Mouse (Mus musculus): Measurements from ENCODE around the gene Mfap1b. TPM values are rescaled to one million over a fixed set of nuclear protein-coding genes. Genes with fewer than 3 reads are reported as not detected.

Mfap1b gene
- polyA plus RNA-seq, 1 experiment from 2014 or later = 77.1 TPM

DNA sequence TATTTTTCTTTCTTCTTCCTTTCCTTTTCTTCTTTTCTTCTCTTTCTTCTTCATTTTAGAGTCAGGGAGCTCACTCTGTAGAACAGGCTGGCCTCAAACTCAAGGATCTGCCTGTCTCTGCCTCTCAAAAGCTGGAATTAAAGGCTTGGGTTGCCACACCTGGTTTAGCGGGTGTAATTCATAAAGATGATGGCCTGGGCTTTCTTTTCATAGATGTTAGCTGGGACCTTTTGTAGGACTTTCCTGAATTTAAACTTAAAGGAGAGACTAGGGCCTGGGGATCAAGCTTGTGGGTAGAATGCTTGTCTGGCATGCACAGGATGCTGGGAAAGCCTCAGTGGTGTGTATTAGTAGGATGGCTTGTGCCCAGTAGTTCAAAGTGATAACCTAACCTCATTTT is 29.7 kb downstream of the Mfap1b start, which contains the start of gene Ell3:
Ell3 (minus strand) TSS at position 101 of the 400 bp plus-strand sequence.
- Histone ChIP-seq H3K36me3 (ENCODE audit: control insufficient read depth, insufficient read depth, low read length) (peaks cover under 1% of the 10 kb centered on the region; the same call in 1 of the 2 replicates), H3K27ac (ENCODE audit: low read depth, low read length) (no peak within 1 kb of the TSS), H3K27me3 (ENCODE audit: control insufficient read depth, insufficient read depth, low read length) (peaks cover 13% of the 10 kb centered on the region), H3K9me3 (ENCODE audit: control insufficient read depth, low read length) (no peaks in the 10 kb centered on the region), H3K4me1 (ENCODE audit: control insufficient read depth, insufficient read depth, low read length) (peaks cover 9% of the 10 kb centered on the region; the same call in 1 of the 2 replicates), H3K4me2 (ENCODE audit: low read depth, low read length) (no peak within 1 kb of the TSS), H3K4me3 (ENCODE audit: low read depth, low read length) (no peak within 1 kb of the TSS), H3K9ac (replicated peaks; ENCODE audit: low read depth, low read length) (no peak within 1 kb of the TSS)
- no peak for ATAC-seq (ENCODE audit: low read depth)
- 95% methylated on average over 1 of the region's 1 CpGs for WGBS

DNA sequence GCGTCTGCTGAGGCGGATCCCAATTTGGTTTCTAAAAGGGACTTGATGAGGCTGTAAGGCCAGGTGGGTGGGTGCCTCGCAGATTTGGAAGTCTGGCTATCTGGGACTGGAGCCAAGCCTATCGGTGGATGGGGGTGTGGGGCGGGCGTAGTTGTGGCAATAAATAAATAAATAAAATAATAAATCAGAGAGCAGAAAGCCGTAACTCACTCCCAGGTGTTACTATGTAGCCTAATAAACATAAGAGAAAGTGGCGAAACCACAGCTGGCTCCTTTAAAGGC is 30.9 kb downstream of the Mfap1b start:
- Histone ChIP-seq H3K4me3 (ENCODE audit: low read depth, low read length) (peak overlapping the region; percentile 8; the same call in 1 of the 2 replicates), H3K27ac (ENCODE audit: low read depth, low read length) (no peak overlapping the region), H3K9me3 (ENCODE audit: control insufficient read depth, low read length) (no peaks in the 10 kb centered on the region), H3K27me3 (ENCODE audit: control insufficient read depth, insufficient read depth, low read length) (peaks cover 13% of the 10 kb centered on the region), H3K36me3 (ENCODE audit: control insufficient read depth, insufficient read depth, low read length) (peaks cover 13% of the 10 kb centered on the region; the same call in 1 of the 2 replicates), H3K4me2 (ENCODE audit: low read depth, low read length) (peak overlapping the region; percentile 41), H3K9ac (replicated peaks; ENCODE audit: low read depth, low read length) (no peak overlapping the region), H3K4me1 (ENCODE audit: control insufficient read depth, insufficient read depth, low read length) (peaks cover 7% of the 10 kb centered on the region; the same call in 1 of the 2 replicates)
- no peak for ATAC-seq (ENCODE audit: low read depth)
- WGBS = 5% methylated on average over 8 of the region's 8 CpGs

DNA sequence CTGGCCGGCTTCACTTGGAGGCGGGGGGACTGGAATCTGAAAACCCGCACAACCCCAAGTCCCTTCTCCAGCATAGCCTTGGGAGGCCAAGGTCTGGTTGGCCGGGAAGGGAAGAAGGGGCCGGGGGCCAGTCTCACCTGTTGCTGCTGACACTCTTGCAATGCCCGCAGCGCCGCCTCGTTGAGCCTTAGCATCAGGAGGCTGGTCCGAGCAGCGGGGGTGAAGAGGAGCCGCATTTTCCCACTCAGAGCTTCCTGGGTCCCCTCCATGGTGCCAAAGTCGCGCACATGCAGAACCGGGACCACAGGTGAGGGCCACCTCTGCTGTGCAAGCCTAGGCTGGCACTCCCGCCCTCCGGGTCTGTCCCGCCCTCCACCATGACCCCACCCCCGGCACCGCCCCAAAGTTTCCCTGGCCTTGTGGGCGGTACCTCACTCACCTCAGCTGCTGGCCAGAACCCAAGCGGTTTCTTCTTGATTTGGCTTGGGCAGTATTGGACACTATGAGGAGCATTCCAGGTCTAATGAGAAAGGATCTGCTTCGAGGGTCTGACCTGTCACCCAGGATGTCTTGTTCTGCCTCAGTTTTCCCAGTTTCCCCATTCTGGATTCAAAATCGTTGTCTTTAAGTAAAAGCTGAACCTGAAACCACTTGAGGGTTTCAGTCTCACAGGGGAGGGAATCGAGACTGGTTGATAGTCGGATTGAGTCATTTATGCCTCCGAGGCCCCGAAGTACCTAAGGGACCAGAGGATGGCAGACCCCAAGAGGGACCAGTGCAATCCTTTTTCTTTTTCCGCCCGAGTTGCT is 31.4 kb downstream of the Mfap1b start:
- ATAC-seq (ENCODE audit: low read depth) = no peak; the same call in 1 of the 2 replicates

DNA sequence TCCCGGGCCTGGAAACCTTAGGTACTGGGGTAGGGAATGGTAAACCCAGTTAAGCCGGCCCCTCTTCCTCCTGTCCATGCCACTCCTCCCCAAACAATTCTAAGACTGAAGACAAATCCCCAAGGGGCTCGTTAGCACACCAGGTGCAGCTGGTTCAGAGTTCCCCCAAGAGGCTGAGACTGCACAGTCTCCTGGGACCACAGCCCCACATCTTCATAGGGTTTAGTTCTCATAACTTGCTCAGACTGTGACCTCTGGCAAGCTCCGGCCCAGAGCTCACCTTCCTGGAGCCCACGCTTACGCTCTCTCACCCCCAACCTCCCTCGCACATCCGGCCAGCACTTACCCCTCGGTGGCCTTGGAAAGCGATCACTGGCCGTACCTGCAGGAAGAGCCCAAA is 32.1 kb downstream of the Mfap1b start:
- Histone ChIP-seq H3K4me1 (ENCODE audit: control insufficient read depth, insufficient read depth, low read length) (peaks cover 5% of the 10 kb centered on the region; the same call in 1 of the 2 replicates), H3K27ac (ENCODE audit: low read depth, low read length) (no peak overlapping the region), H3K27me3 (ENCODE audit: control insufficient read depth, insufficient read depth, low read length) (peaks cover 13% of the 10 kb centered on the region), H3K4me3 (ENCODE audit: low read depth, low read length) (peak overlapping the region; percentile 8; the same call in 1 of the 2 replicates), H3K4me2 (ENCODE audit: low read depth, low read length) (peak overlapping the region; percentile 41), H3K9ac (replicated peaks; ENCODE audit: low read depth, low read length) (no peak overlapping the region), H3K36me3 (ENCODE audit: control insufficient read depth, insufficient read depth, low read length) (peaks cover 19% of the 10 kb centered on the region; the same call in 1 of the 2 replicates), H3K9me3 (ENCODE audit: control insufficient read depth, low read length) (no peaks in the 10 kb centered on the region)
- WGBS = 8% methylated on average over 11 of the region's 11 CpGs
- no peak for ATAC-seq (ENCODE audit: low read depth)

More for the DNA sequence above, 31.4 kb downstream of the Mfap1b start:
- peak overlapping the region; percentile 8; the same call in 1 of the 2 replicates for H3K4me3 ChIP-seq (ENCODE audit: low read depth, low read length)
- H3K9ac ChIP-seq (replicated peaks; ENCODE audit: low read depth, low read length) = no peak overlapping the region
- no peaks in the 10 kb centered on the region for H3K9me3 ChIP-seq (ENCODE audit: control insufficient read depth, low read length)
- peaks cover 15% of the 10 kb centered on the region; the same call in 1 of the 2 replicates for H3K36me3 ChIP-seq (ENCODE audit: control insufficient read depth, insufficient read depth, low read length)
- no peak overlapping the region for H3K27ac ChIP-seq (ENCODE audit: low read depth, low read length)
- H3K4me1 ChIP-seq (ENCODE audit: control insufficient read depth, insufficient read depth, low read length) = peaks cover 5% of the 10 kb centered on the region; the same call in 1 of the 2 replicates
- H3K27me3 ChIP-seq (ENCODE audit: control insufficient read depth, insufficient read depth, low read length) = peaks cover 13% of the 10 kb centered on the region
- under 1% methylated on average over 29 of the region's 30 CpGs for WGBS
- H3K4me2 ChIP-seq (ENCODE audit: low read depth, low read length) = peak overlapping the region; percentile 41

DNA sequence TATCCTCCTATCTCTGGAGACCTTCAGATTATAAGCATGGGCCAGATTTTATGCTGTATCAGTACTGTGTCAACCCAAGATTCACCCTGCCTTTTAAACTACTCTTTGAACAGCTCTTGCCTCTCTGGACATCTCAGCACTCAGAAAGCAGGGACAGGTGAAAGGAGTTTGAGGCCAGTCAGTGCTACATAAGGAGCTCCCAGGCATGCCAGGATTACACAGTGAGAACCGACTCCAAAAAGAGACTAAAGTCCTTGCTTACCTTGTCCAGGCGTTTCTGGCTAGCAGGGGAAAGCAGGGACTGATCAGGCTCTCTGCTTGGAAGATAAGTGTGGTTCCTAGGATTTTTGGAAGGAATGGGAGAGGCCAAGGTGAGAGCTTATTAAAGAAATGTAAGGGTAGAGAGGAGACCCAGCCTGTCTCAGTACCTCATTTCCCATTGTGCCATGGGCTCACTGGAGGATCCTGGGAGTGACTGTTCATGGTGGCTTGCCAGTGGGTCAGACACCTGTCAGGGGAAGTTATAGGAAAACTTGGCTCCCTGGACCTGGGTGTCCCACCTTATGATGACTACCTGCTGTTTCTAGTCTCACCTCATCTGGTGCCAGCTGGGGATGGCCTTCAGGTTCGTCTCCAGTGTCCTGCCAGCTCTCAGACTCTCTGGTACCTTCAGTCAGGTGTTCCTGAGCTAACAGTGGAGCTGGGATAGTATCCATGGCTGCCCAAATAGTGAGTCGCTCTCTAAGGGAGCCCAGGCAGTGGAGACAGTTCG is 32.8 kb downstream of the Mfap1b start:
- Histone ChIP-seq H3K4me2 (ENCODE audit: low read depth, low read length) (no peak overlapping the region), H3K27ac (ENCODE audit: low read depth, low read length) (no peak overlapping the region), H3K36me3 (ENCODE audit: control insufficient read depth, insufficient read depth, low read length) (peaks cover 19% of the 10 kb centered on the region; the same call in 1 of the 2 replicates), H3K4me1 (ENCODE audit: control insufficient read depth, insufficient read depth, low read length) (peaks cover 5% of the 10 kb centered on the region; the same call in 1 of the 2 replicates), H3K9me3 (ENCODE audit: control insufficient read depth, low read length) (no peaks in the 10 kb centered on the region), H3K9ac (replicated peaks; ENCODE audit: low read depth, low read length) (no peak overlapping the region), H3K4me3 (ENCODE audit: low read depth, low read length) (no peak overlapping the region), H3K27me3 (ENCODE audit: control insufficient read depth, insufficient read depth, low read length) (peaks cover 13% of the 10 kb centered on the region)
- no peak for ATAC-seq (ENCODE audit: low read depth)
- WGBS = 69% methylated on average over 5 of the region's 5 CpGs

DNA sequence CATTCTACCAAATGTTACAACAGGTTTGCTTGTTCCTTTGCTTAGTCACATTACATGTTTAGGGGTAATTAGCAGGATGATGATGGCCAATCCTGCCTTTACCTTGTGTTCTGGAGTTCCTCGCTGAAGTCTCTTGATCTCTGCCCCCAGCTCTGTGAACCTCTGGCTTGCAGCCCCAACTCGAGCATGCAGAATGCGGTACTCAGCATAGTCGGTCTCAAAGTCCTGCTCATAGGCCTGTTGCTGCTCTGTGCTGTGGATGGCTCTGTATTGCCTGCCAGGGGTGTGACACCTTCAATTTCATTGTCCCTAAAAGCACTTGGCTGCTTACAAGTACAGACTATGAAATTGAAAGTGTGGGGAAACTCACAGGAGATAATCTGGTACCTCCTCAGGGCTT is 34.1 kb downstream of the Mfap1b start:
- no peak overlapping the region for H3K27ac ChIP-seq (ENCODE audit: low read depth, low read length)
- H3K4me2 ChIP-seq (ENCODE audit: low read depth, low read length) = no peak overlapping the region
- no peak overlapping the region for H3K9ac ChIP-seq (replicated peaks; ENCODE audit: low read depth, low read length)
- no peak for ATAC-seq (ENCODE audit: low read depth)
- H3K9me3 ChIP-seq (ENCODE audit: control insufficient read depth, low read length) = no peaks in the 10 kb centered on the region
- peaks cover 29% of the 10 kb centered on the region for H3K36me3 ChIP-seq (ENCODE audit: control insufficient read depth, insufficient read depth, low read length)
- WGBS = 76% methylated on average over 4 of the region's 4 CpGs
- H3K27me3 ChIP-seq (ENCODE audit: control insufficient read depth, insufficient read depth, low read length) = peaks cover 13% of the 10 kb centered on the region
- no peak overlapping the region for H3K4me3 ChIP-seq (ENCODE audit: low read depth, low read length)
- H3K4me1 ChIP-seq (ENCODE audit: control insufficient read depth, insufficient read depth, low read length) = peaks cover 5% of the 10 kb centered on the region; the same call in 1 of the 2 replicates

DNA sequence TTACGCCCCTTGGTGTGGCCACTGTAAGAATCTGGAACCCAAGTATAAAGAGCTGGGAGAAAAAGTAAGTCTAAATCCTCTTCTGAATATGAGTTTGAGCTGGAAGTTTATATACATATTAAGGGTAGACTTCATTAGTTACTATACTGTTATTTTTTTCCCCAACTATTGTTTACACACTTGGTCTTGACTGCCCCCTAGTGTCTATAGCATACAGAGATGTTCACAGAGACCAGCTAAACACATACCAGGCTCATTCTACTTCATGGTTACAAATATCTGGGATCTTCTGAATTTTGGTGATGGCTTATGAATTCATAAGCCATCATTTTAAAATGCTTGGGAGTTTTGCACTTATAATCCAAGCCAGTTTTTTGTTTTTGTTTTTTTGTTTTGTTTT is 39.0 kb downstream of the Mfap1b start:
- Histone ChIP-seq H3K27ac (ENCODE audit: low read depth, low read length) (no peak overlapping the region), H3K9me3 (ENCODE audit: control insufficient read depth, low read length) (no peaks in the 10 kb centered on the region), H3K27me3 (ENCODE audit: control insufficient read depth, insufficient read depth, low read length) (no peaks in the 10 kb centered on the region), H3K4me3 (ENCODE audit: low read depth, low read length) (no peak overlapping the region), H3K36me3 (ENCODE audit: control insufficient read depth, insufficient read depth, low read length) (peaks cover 70% of the 10 kb centered on the region), H3K4me1 (ENCODE audit: control insufficient read depth, insufficient read depth, low read length) (no peaks in the 10 kb centered on the region), H3K9ac (replicated peaks; ENCODE audit: low read depth, low read length) (no peak overlapping the region), H3K4me2 (ENCODE audit: low read depth, low read length) (no peak overlapping the region)
- WGBS = 100% methylated on average over 1 of the region's 1 CpGs
- no peak for ATAC-seq (ENCODE audit: low read depth)

DNA sequence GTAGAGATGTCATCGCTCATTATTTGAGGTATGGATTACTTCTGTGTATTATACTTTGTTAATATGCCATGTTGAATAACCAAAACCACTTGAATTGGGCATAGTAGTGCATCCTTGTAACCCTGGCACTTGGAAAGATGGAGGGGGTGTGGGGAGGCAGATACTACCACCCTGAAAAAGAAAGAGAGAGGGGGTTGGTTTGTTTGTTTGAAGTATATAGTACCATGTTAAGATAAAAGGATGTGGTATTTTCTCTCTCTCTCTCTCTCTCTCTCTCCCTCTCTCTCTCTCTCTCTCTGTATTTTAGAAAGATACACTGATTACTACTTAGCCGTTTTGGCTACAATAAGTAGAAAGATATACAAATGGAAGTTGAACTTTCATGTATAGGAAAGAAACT is 48.0 kb downstream of the Mfap1b start:
- no peak overlapping the region for H3K4me2 ChIP-seq (ENCODE audit: low read depth, low read length)
- no peaks in the 10 kb centered on the region for H3K4me1 ChIP-seq (ENCODE audit: control insufficient read depth, insufficient read depth, low read length)
- H3K9ac ChIP-seq (replicated peaks; ENCODE audit: low read depth, low read length) = no peak overlapping the region
- 96% methylated on average over 2 of the region's 2 CpGs for WGBS
- no peak for ATAC-seq (ENCODE audit: low read depth)
- no peaks in the 10 kb centered on the region for H3K9me3 ChIP-seq (ENCODE audit: control insufficient read depth, low read length)
- no peak overlapping the region for H3K4me3 ChIP-seq (ENCODE audit: low read depth, low read length)
- H3K27ac ChIP-seq (ENCODE audit: low read depth, low read length) = no peak overlapping the region
- H3K27me3 ChIP-seq (ENCODE audit: control insufficient read depth, insufficient read depth, low read length) = no peaks in the 10 kb centered on the region
- H3K36me3 ChIP-seq (ENCODE audit: control insufficient read depth, insufficient read depth, low read length) = peaks cover 61% of the 10 kb centered on the region

DNA sequence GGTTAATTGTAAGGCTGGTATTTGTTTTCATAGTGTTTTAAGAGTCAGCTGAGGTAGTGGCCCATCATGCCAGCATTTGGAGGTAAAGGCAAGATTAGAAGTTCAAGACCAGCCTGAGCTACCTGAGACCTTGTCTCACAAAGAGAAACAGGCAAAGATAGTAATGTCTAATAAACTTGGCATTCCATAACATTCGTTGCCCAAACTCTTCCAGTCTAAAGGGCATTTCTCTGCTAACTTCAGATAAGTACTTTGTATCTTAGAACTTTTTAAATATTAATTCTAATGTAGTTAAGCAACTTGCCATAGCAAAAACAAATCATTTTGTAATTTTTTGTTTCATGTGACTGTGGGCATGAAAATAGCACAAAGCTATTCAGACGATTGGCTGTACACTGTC is 50.7 kb downstream of the Mfap1b start:
- Histone ChIP-seq H3K27me3 (ENCODE audit: control insufficient read depth, insufficient read depth, low read length) (no peaks in the 10 kb centered on the region), H3K9ac (replicated peaks; ENCODE audit: low read depth, low read length) (no peak overlapping the region), H3K4me1 (ENCODE audit: control insufficient read depth, insufficient read depth, low read length) (no peaks in the 10 kb centered on the region), H3K4me3 (ENCODE audit: low read depth, low read length) (no peak overlapping the region), H3K4me2 (ENCODE audit: low read depth, low read length) (no peak overlapping the region), H3K36me3 (ENCODE audit: control insufficient read depth, insufficient read depth, low read length) (peaks cover 40% of the 10 kb centered on the region), H3K9me3 (ENCODE audit: control insufficient read depth, low read length) (no peaks in the 10 kb centered on the region), H3K27ac (ENCODE audit: low read depth, low read length) (no peak overlapping the region)
- 93% methylated on average over 2 of the region's 2 CpGs for WGBS
- ATAC-seq (ENCODE audit: low read depth) = no peak

Data from neural tube, embryonic 14.5 days (tissue).